1 mouse cellular context compared by ENCODE assay signal in genomic region chr19:43918834-43919233, GRCm38 (mm10).
TF ChIP-seq lines count a peak whose summit lies in the region.

No protein-coding gene starts in this region.

TF ChIP-seq in MEL, 35 proteins besides CTCF, POLR2A, EP300 and RAD21 (continued from another document):
- TF ChIP-seq USF2 (IDR thresholded peaks at IDR 0.05; ENCODE audit: borderline replicate concordance in 1 of 2, insufficient read depth in 1 of 2, low read depth in 1 of 2, low read length in 2 of 2) (no peak), TAL1 (IDR thresholded peaks at IDR 0.05; ENCODE audit: low read length) (no peak), ELF1 (IDR thresholded peaks at IDR 0.05; ENCODE audit: low read depth, low read length) (no peak), TBP (IDR thresholded peaks at IDR 0.05; ENCODE audit: low read depth, low read length) (no peak), UBTF (IDR thresholded peaks at IDR 0.05; ENCODE audit: borderline replicate concordance, insufficient read depth, low read depth, low read length) (no peak)
